Mouse (Mus musculus) brain, adult 10 weeks (tissue): ENCODE measurements around the gene Eogt. TPM values are rescaled to one million over a fixed set of nuclear protein-coding genes. Genes with fewer than 3 reads are reported as not detected.

ENCODE experiments used
- polyA plus RNA-seq: library from polyadenylated mRNA; stranded (reverse); fragments of 350-450 nt; fragmentation: Illumina TruSeq; extraction: RNeasy Lipid Tissue Mini Kit (QIAGEN cat#74804); gene quantifications from one replicate; pipeline ENCODE4 v1.2.3, GENCODE M21; 2015; ENCODE audit warnings: low read depth, low replicate concordance

The Eogt gene
- 20.8 TPM for polyA plus RNA-seq

GRCm38 (mm10) chr6:97148383-97149251, at the start of gene Eogt:
TSS of gene Eogt (minus strand) at chr6:97149182.

DNA sequence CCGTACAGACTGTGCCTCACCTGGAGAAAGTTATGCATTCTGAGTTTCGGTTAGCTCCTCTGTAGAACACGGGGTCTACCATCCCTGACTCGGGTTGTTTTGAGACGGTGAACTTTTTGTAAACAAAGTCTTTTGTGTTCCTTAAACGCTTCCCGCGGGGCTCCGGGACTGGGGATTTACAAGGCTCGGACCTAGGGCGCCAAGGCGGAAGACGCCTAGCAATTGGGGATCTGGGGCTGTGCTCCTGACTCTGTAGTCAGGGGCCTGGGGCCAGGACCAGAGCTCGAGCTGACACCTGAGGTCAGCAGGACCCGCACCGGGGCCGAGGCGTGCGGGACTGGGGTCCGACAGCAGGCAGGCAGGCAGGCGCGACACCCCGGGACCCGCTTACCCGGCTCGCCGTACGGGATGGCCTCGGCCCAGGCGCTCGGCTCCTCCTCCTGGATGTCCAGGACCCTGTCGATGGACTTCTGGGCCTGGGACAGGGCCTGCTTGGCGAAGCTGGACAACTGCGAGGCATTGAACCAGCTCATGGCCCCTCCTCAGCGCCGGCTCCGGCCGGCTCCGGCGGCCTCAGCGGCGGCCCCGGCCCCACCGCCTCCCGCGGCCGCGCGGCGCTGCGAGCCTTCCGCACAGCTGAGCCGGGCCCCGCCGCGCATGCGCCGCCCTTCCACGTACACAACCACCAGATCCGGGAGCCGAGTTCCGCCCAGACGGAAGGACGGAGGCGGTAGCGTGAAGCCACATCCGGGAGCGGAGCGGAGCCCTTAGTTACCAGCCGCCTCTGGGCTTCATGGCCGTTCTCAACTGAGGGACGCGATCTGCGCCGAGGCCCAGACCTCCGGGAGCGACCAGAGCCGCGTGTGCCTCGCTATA, 29.7 kb upstream of the Eogt start, which contains the start of gene Tmf1:
Tmf1 (minus strand) TSS at position 632 of the 876 bp plus-strand sequence.

GRCm38 (mm10) chr6:97060074-97060681, 88.8 kb downstream of the Eogt start, which contains the start of gene Fam19a4:
TSS of gene Fam19a4 (minus strand) at chr6:97060413.

Other genes starting within 250 kb of the Eogt start
- 3.5 TPM for gene Fam19a4, start 88.8 kb downstream of the Eogt start, polyA plus RNA-seq
- 22.9 TPM for gene Tmf1, start 29.9 kb upstream of the Eogt start, polyA plus RNA-seq
- gene Uba3, start 56.5 kb upstream of the Eogt start, polyA plus RNA-seq, result 110 TPM
- gene Arl6ip5, start 61.5 kb upstream of the Eogt start, polyA plus RNA-seq, result 285 TPM
- gene Lmod3, start 103.6 kb upstream of the Eogt start, polyA plus RNA-seq, result not detected